Mouse (Mus musculus) embryonic fibroblast, embryonic 13.5 days (primary cell): ENCODE measurements around the gene Dicer1. TPM values are rescaled to one million over a fixed set of nuclear protein-coding genes. Genes with fewer than 3 reads are reported as not detected.

Experiments used
- H3K27ac ChIP-seq: 2 replicates; pipeline ENCODE4 v1.5.1; 2012; ENCODE audit warnings: low read length, control low read depth, inconsistent platforms; ENCODE audit not compliant: insufficient read depth
- H3K4me1 ChIP-seq: 2 replicates; pipeline ENCODE4 v1.6.1; 2011; ENCODE audit warnings: low read length; ENCODE audit not compliant: control insufficient read depth, insufficient read depth
- H3K4me3 ChIP-seq: 2 replicates; pipeline ENCODE4 v1.5.1; 2011; ENCODE audit warnings: mild to moderate bottlenecking, control low read depth, low read length; ENCODE audit not compliant: insufficient read depth
- CTCF ChIP-seq: IDR thresholded peaks from 2 replicates; pipeline ENCODE4 v1.5.1; 2011; ENCODE audit warnings: mild to moderate bottlenecking, control low read depth, low read length, moderate library complexity, borderline replicate concordance; ENCODE audit not compliant: insufficient read depth
- POLR2A ChIP-seq: IDR thresholded peaks from 2 replicates; pipeline ENCODE4 v1.6.1; 2011; ENCODE audit warnings: low read depth, mild to moderate bottlenecking, control low read depth, low read length, moderate library complexity
- polyA plus RNA-seq: library from polyadenylated mRNA; stranded (reverse); fragments of >200 nt; gene quantifications from 2 replicates; pipeline ENCODE4 v1.2.4, GENCODE M21; 2011; ENCODE audit warnings: low read depth; ENCODE audit not compliant: missing spikeins, insufficient read length

The Dicer1 gene
- polyA plus RNA-seq, 1 experiment, result 56.8 TPM

- Histone ChIP-seq H3K27ac (no peak overlapping the region), H3K4me1 (no peaks in the 10 kb centered on the region), H3K4me3 (no peak overlapping the region)
- TF ChIP-seq CTCF (no peak), POLR2A (no peak)
Observed at GRCm38 (mm10) chr12:104684411-104684931, 67.3 kb downstream of the Dicer1 start.

DNA sequence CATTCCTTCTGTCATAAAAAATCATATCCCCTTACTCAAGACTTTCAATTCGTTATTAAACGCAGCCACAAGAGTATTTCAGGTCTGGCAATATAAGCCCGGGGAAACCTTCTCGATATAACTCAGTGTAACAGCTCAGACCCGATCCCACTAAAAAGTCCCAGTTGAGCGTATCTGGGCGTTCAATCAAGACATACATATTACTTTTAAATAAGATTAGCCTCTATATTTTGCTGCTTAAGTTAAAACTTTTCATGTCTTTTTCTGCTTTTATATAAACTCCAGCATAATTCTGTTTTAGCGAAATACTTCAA, 72.0 kb downstream of the Dicer1 start:
- no peaks in the 10 kb centered on the region for H3K4me1 ChIP-seq
- H3K27ac ChIP-seq, result no peak overlapping the region
- no peak overlapping the region for H3K4me3 ChIP-seq
- no peak for TF ChIP-seq POLR2A
- TF ChIP-seq CTCF, result no peak

DNA sequence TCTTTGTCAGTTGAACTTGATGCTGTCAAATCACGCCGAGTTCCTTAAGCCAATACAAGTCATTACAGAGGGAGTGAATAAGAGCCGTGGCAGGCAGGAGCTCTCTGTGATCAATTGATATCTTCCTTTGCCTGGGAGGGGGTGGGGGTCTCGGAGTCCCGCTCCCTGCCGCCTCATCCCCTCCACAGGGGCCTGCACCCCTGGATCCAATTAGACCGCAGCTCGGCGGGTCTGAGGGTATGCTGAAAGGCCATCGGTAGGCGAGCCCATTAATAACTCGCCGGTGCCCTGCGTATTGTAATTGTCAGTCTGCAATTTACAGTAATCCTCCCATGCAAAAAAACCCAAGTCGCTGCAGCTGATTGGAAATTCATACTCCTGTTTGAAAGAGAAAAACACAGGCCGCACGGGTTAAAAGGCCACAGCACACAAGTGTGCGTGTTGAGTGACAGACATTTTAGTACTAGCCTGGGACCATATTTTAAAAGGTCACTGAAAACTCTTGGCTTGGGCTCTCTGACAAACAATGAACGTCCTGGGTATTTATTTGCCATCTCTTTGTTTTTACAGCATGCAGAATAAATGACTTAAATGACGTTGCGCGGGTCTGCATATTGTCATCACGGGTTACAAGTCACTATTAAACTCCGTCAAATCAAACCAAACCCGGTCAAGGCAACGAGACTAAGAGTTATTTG, 72.5 kb downstream of the Dicer1 start:
- H3K4me1 ChIP-seq, result no peaks in the 10 kb centered on the region
- H3K27ac ChIP-seq, result no peak overlapping the region
- no peak for TF ChIP-seq POLR2A
- no peak for TF ChIP-seq CTCF
- no peak overlapping the region for H3K4me3 ChIP-seq

DNA sequence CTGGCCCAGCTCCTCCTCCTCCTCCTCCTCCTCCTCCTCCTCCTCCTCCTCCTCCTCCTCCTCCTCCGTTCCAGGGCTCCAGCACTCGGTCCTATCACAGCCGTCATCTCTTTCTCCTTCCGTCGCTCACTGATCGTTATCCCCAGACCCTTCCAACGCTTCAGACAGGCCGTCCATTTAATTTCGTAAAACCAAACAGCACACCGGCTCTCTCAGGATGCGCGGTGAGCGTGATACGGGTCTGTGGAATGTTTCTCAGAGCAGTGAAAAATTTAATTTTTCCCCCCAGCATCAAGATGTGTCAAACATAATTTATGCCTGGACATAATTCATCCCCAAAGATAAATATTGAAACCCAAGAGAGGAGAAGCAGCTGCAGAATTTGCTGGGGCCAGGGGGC, 73.3 kb downstream of the Dicer1 start:
- no peak overlapping the region for H3K4me3 ChIP-seq
- no peaks in the 10 kb centered on the region for H3K4me1 ChIP-seq
- H3K27ac ChIP-seq, result no peak overlapping the region
- TF ChIP-seq POLR2A (no peak), CTCF (no peak)

- Histone ChIP-seq H3K4me3 (no peak overlapping the region), H3K27ac (no peak overlapping the region), H3K4me1 (no peaks in the 10 kb centered on the region)
- TF ChIP-seq CTCF, result no peak
- no peak for TF ChIP-seq POLR2A
Observed at GRCm38 (mm10) chr12:104677371-104677924, 74.3 kb downstream of the Dicer1 start.

DNA sequence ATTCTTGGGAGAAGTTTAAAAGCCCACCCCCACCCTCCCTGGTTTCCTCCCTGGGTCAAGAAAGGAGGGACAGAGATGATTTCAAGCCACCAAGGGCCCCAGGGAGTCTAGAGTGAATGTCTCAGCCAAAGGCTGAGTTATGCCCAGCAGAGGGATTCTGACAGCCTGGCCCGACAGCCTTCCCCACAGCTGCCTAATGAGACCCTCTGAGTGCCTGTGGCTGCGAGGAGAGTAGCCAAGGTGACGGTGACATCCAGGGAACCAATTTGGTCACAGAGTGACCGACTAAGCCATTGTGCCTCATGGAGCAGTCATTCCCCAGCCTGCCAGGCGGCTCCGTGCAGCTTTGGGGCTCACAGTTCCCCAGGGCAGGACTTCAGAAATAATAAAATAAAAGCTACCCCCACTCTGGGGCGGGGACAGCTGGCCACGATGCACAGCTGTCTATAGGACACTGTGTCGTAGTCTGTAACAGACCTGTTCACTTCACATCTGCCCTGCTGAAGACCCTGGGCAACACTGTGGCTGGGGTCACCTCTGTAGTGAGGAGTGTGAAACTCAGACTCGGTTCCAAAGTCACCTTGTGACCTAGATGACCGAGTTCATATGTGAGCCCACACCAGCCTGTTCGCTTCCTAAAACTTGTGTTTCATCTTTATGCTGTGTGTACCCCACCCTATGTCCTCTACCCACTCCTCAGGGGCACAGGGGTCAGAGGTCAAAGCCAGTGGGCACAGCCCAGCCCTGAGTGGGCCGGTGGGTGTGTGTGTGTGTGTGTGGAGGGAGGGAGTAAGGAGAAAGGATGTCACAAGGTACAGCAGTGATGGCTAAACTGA, 75.0 kb downstream of the Dicer1 start:
- TF ChIP-seq POLR2A (no peak), CTCF (no peak)
- Histone ChIP-seq H3K4me3 (no peak overlapping the region), H3K27ac (no peak overlapping the region), H3K4me1 (no peaks in the 10 kb centered on the region)

DNA sequence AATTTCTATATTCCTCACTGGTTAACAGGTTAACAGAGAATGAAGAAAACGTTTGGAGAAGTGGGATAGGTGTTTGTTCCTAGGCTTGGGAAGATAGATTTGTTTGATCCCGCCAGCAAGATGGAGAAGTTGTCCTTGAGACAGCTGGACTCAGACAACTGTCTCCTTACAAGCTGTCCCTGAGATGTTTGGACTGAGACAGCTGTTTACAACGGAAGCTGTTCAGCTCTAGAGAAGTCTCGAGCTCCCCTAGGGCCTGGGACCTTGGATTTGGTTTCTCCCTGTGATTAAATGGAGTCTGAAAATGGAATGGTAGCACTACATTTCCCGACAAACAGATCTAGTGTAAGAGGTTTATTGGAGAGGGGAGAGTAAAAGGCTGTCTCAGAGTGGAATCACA, 78.8 kb downstream of the Dicer1 start:
- TF ChIP-seq POLR2A (no peak), CTCF (no peak)
- Histone ChIP-seq H3K4me1 (no peaks in the 10 kb centered on the region), H3K4me3 (no peak overlapping the region), H3K27ac (no peak overlapping the region)

GRCm38 (mm10) chr12:104672406-104672805, 79.3 kb downstream of the Dicer1 start:
- H3K4me1 ChIP-seq, result no peaks in the 10 kb centered on the region
- no peak overlapping the region for H3K27ac ChIP-seq
- TF ChIP-seq POLR2A (no peak), CTCF (no peak)

DNA sequence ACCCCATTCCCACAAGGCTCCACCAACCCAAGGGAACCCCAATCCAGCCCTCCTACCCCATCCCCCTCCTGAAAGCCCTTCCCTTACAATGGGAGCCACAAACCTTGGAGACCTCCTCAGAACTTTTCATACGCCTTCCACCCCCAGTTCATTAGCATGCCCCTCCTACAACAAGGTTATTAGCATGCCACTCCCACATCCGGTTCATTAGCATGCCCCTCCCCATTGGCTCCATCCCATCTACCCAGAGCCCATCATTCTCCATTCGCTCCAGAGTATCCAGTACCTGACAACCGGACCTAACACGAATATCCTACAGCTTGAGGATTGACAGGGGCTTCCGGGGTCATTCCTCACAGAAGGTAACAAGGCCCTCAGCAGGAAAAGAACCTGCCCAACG, 83.9 kb downstream of the Dicer1 start:
- Histone ChIP-seq H3K4me3 (no peak overlapping the region), H3K27ac (no peak overlapping the region), H3K4me1 (no peaks in the 10 kb centered on the region)
- TF ChIP-seq POLR2A, result no peak
- no peak for TF ChIP-seq CTCF

More at GRCm38 (mm10) chr12:104672406-104672805, 79.3 kb downstream of the Dicer1 start:
- no peak overlapping the region for H3K4me3 ChIP-seq

DNA sequence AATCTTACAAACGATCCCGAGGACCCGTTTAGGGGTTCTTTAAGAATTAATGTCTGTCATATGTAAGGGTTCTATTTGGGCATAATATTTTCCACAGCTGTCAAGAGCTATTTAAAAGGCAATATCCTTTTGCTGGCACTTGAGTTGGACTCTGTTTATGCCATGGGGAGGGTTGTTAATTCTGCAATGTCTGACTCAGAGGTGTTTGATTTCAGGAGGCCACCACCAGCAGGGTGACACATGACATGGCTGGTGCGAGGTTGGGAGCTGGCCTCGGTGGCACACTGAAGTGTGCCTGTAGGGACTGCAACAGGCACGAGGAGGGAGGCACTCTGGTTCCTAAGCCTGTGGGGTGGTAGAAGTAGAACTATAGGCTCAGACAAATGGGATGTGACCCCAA, 85.8 kb downstream of the Dicer1 start:
- H3K27ac ChIP-seq, result no peak overlapping the region
- no peak for TF ChIP-seq POLR2A
- TF ChIP-seq CTCF, result no peak
- no peaks in the 10 kb centered on the region for H3K4me1 ChIP-seq
- no peak overlapping the region for H3K4me3 ChIP-seq
